Mouse (Mus musculus): ENCODE results near the gene Wfdc9. TPM values are rescaled to one million over a fixed set of nuclear protein-coding genes. Genes with fewer than 3 reads are reported as not detected.
"Not testable (repeated sequence)": the region's sequence is repeated elsewhere in the genome, so short reads cannot be mapped to it uniquely, and the experiment has no call there.

Gene Wfdc9
- polyA plus RNA-seq, 1 experiment from 2014 or later, result not detected

DNA sequence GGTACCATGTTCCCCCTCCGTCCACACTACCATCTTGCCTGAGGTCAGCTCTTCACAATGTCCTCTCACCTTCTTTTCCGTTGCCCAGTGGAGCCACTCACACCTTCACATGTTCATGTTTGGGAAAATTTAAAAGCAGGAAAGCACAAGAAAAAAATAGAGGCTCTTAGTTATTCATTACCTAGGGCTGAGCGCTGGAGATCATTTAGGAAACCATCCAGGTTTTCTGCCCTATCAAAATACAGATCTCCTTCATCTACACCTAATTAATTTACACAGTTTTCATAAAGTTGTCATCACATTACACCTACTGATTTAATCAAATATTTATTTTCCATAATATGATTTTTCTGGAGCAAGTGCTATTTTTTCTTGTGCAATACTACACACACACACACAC, 17.7 kb downstream of the Wfdc9 start, which contains the start of gene Wfdc16:
Gene Wfdc16 (minus strand): TSS at position 101 of the 400 bp plus-strand sequence.
- WGBS, result 79% methylated on average over 3 of the region's 3 CpGs
- no peak within 1 kb of the TSS for H3K4me2 ChIP-seq (replicated peaks; ENCODE audit: low read depth, low read length)
- H3K9ac ChIP-seq (replicated peaks; ENCODE audit: low read length), result no peak within 1 kb of the TSS
- 0 out of 2 replicates have a peak, but pooled peaks cover 7% of the 10 kb centered on the region for H3K4me1 ChIP-seq (ENCODE audit: insufficient read depth, low read length)
- no peaks in the 10 kb centered on the region for H3K27me3 ChIP-seq (ENCODE audit: insufficient read depth, low read length)
- H3K9me3 ChIP-seq (ENCODE audit: low read length), result peaks cover 4% of the 10 kb centered on the region; the same call in 1 of the 2 replicates
- no peaks in the 10 kb centered on the region for H3K36me3 ChIP-seq (ENCODE audit: insufficient read depth, low read length)
- no peak for ATAC-seq (ENCODE audit: low FRiP score, low TSS enrichment)
- no peak within 1 kb of the TSS for H3K4me3 ChIP-seq (ENCODE audit: low read length)
- H3K27ac ChIP-seq (ENCODE audit: low read length), result no peak within 1 kb of the TSS

GRCm38 (mm10) chr2:164635266-164635665, 21.1 kb downstream of the Wfdc9 start:
- Histone ChIP-seq H3K9ac (replicated peaks; ENCODE audit: low read length) (no peak overlapping the region), H3K4me2 (replicated peaks; ENCODE audit: low read depth, low read length) (no peak overlapping the region), H3K36me3 (ENCODE audit: insufficient read depth, low read length) (no peaks in the 10 kb centered on the region), H3K9me3 (ENCODE audit: low read length) (peaks cover 4% of the 10 kb centered on the region; the same call in 1 of the 2 replicates), H3K27me3 (ENCODE audit: insufficient read depth, low read length) (no peaks in the 10 kb centered on the region), H3K4me1 (ENCODE audit: insufficient read depth, low read length) (0 out of 2 replicates have a peak, but pooled peaks cover 4% of the 10 kb centered on the region), H3K4me3 (ENCODE audit: low read length) (no peak overlapping the region), H3K27ac (ENCODE audit: low read length) (no peak overlapping the region)
- 76% methylated on average over 9 of the region's 9 CpGs for WGBS
- no peak for ATAC-seq (ENCODE audit: low FRiP score, low TSS enrichment)

DNA sequence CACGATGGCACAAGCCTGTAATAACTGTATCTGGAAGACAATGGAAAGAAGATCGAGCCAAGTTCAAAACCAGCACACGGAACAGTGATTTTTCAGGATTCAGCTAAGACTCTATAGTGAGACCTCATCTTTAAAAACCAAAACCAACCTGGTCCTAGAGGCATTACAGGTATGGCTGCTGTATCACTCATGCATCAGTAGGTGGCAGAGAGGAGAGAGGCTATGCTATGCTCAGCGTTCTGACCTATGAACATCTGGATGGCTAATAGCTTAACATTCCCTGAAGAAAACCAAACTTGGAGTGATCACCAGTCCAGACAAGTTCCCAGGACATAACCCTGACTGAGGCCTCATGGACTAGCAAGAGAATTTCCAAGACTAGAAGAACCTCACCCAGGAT, 34.6 kb downstream of the Wfdc9 start:
- H3K9ac ChIP-seq (replicated peaks; ENCODE audit: low read length), result no peak overlapping the region
- WGBS, result 91% methylated on average over 4 of the region's 4 CpGs
- H3K4me2 ChIP-seq (replicated peaks; ENCODE audit: low read depth, low read length), result no peak overlapping the region
- no peaks in the 10 kb centered on the region for H3K4me1 ChIP-seq (ENCODE audit: insufficient read depth, low read length)
- H3K27me3 ChIP-seq (ENCODE audit: insufficient read depth, low read length), result no peaks in the 10 kb centered on the region
- no peak overlapping the region for H3K27ac ChIP-seq (ENCODE audit: low read length)
- no peaks in the 10 kb centered on the region for H3K36me3 ChIP-seq (ENCODE audit: insufficient read depth, low read length)
- no peak overlapping the region for H3K4me3 ChIP-seq (ENCODE audit: low read length)
- no peak for ATAC-seq (ENCODE audit: low FRiP score, low TSS enrichment)
- H3K9me3 ChIP-seq (ENCODE audit: low read length), result no peaks in the 10 kb centered on the region

DNA sequence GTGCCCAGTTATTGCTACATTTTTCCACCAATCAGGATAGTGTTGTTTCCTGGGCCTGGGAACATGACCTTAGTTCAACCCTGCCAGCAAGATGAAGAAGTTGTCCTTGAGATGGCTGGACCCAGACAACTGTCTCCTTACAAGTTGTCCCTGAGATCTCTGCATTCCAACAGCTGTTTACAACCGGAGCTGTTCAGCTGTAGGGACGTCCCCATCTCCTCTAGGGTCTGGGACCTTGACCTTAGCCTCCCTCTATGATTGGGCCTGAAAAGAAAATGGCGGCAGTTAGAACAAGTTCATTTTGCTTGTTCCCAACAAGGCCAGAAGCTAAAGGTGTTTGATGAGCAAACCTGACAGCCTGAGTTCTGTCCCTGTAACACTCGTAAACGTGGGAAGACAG, 37.3 kb downstream of the Wfdc9 start:
- no peak for ATAC-seq (ENCODE audit: low FRiP score, low TSS enrichment)
- Histone ChIP-seq H3K4me3 (ENCODE audit: low read length) (no peak overlapping the region), H3K27me3 (ENCODE audit: insufficient read depth, low read length) (no peaks in the 10 kb centered on the region), H3K27ac (ENCODE audit: low read length) (no peak overlapping the region), H3K36me3 (ENCODE audit: insufficient read depth, low read length) (no peaks in the 10 kb centered on the region), H3K9ac (replicated peaks; ENCODE audit: low read length) (no peak overlapping the region), H3K4me1 (ENCODE audit: insufficient read depth, low read length) (no peaks in the 10 kb centered on the region), H3K4me2 (replicated peaks; ENCODE audit: low read depth, low read length) (no peak overlapping the region), H3K9me3 (ENCODE audit: low read length) (no peaks in the 10 kb centered on the region)
- WGBS, result 75% methylated on average over 5 of the region's 5 CpGs

DNA sequence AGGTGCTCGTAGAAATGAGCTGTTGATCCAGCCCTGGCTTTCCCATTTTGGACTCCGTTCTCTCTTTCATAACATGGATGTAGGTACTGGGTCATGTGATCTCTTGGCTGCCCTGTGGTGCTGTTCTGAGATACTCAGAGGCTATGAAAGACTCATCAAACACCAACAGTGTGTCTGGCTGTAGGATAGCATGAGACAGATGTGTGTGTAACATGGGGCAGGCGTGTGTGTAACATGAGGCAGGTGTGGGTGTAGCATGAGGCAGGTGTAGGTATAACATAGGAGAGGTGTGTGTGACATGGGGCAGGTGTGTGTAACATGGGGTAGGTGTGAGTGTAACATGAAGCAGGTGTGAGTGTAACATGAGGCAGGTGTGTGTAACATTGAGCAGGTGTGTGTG, 41.0 kb downstream of the Wfdc9 start:
- Histone ChIP-seq H3K9ac (replicated peaks; ENCODE audit: low read length) (no peak overlapping the region), H3K9me3 (ENCODE audit: low read length) (no peaks in the 10 kb centered on the region), H3K36me3 (ENCODE audit: insufficient read depth, low read length) (no peaks in the 10 kb centered on the region), H3K4me3 (ENCODE audit: low read length) (no peak overlapping the region), H3K4me2 (replicated peaks; ENCODE audit: low read depth, low read length) (no peak overlapping the region), H3K4me1 (ENCODE audit: insufficient read depth, low read length) (no peaks in the 10 kb centered on the region), H3K27ac (ENCODE audit: low read length) (no peak overlapping the region), H3K27me3 (ENCODE audit: insufficient read depth, low read length) (no peaks in the 10 kb centered on the region)
- 92% methylated on average over 3 of the region's 3 CpGs for WGBS
- ATAC-seq (ENCODE audit: low FRiP score, low TSS enrichment), result no peak

GRCm38 (mm10) chr2:164613471-164613870, 42.9 kb downstream of the Wfdc9 start, which contains the start of the genes Wfdc6b and Wfdc8:
TSS of gene Wfdc6b (plus strand) at chr2:164613522.
TSS of gene Wfdc8 (minus strand) at chr2:164613626.
- H3K27me3 ChIP-seq (ENCODE audit: insufficient read depth, low read length); H3K9me3 ChIP-seq (ENCODE audit: low read length); H3K27ac ChIP-seq (ENCODE audit: low read length); H3K4me3 ChIP-seq (ENCODE audit: low read length); H3K4me1 ChIP-seq (ENCODE audit: insufficient read depth, low read length); H3K36me3 ChIP-seq (ENCODE audit: insufficient read depth, low read length); H3K4me2 ChIP-seq (replicated peaks; ENCODE audit: low read depth, low read length); ATAC-seq (ENCODE audit: low FRiP score, low TSS enrichment); H3K9ac ChIP-seq (replicated peaks; ENCODE audit: low read length): not testable (repeated sequence)
- WGBS, result 41% methylated on average over 8 of the region's 8 CpGs

DNA sequence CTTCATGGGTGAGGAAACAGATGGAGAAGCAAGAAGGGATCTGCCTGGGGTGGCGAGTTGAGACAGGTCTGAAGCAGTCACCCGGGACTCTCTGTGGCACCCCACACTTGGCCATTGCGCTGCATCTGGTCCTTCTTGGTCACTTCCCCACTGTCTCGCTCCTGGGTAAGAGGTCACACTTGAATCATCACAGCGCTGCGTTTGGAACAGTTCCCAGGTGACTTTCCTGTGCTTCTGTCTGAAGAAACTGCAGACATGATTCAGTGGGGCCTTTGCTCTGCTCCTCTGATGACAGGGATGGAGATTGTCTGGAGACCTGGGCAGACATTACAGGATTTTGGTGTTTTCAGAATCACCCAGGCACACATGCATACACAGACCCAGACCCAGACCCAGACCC, 47.6 kb downstream of the Wfdc9 start:
- 44% methylated on average over 6 of the region's 6 CpGs for WGBS
- H3K4me3 ChIP-seq (ENCODE audit: low read length), result no peak overlapping the region
- ATAC-seq (ENCODE audit: low FRiP score, low TSS enrichment), result no peak; the same call in 1 of the 2 replicates
- no peak overlapping the region for H3K4me2 ChIP-seq (replicated peaks; ENCODE audit: low read depth, low read length)
- no peak overlapping the region for H3K27ac ChIP-seq (ENCODE audit: low read length)
- H3K27me3 ChIP-seq (ENCODE audit: insufficient read depth, low read length), result no peaks in the 10 kb centered on the region
- H3K4me1 ChIP-seq (ENCODE audit: insufficient read depth, low read length), result no peaks in the 10 kb centered on the region
- H3K36me3 ChIP-seq (ENCODE audit: insufficient read depth, low read length), result no peaks in the 10 kb centered on the region
- H3K9me3 ChIP-seq (ENCODE audit: low read length), result no peaks in the 10 kb centered on the region
- H3K9ac ChIP-seq (replicated peaks; ENCODE audit: low read length), result no peak overlapping the region

- Histone ChIP-seq H3K4me2 (replicated peaks; ENCODE audit: low read depth, low read length) (no peak overlapping the region), H3K4me1 (ENCODE audit: insufficient read depth, low read length) (no peaks in the 10 kb centered on the region), H3K27ac (ENCODE audit: low read length) (no peak overlapping the region), H3K9me3 (ENCODE audit: low read length) (no peaks in the 10 kb centered on the region), H3K36me3 (ENCODE audit: insufficient read depth, low read length) (no peaks in the 10 kb centered on the region), H3K27me3 (ENCODE audit: insufficient read depth, low read length) (no peaks in the 10 kb centered on the region), H3K9ac (replicated peaks; ENCODE audit: low read length) (no peak overlapping the region), H3K4me3 (ENCODE audit: low read length) (no peak overlapping the region)
- 90% methylated on average over 8 of the region's 8 CpGs for WGBS
- ATAC-seq (ENCODE audit: low FRiP score, low TSS enrichment), result no peak
Observed at GRCm38 (mm10) chr2:164604411-164604810, 52.0 kb downstream of the Wfdc9 start.

- no peaks in the 10 kb centered on the region for H3K27me3 ChIP-seq (ENCODE audit: insufficient read depth, low read length)
- H3K9ac ChIP-seq (replicated peaks; ENCODE audit: low read length), result no peak overlapping the region
- ATAC-seq (ENCODE audit: low FRiP score, low TSS enrichment), result no peak
- H3K36me3 ChIP-seq (ENCODE audit: insufficient read depth, low read length), result no peaks in the 10 kb centered on the region
- no peak overlapping the region for H3K27ac ChIP-seq (ENCODE audit: low read length)
- H3K9me3 ChIP-seq (ENCODE audit: low read length), result no peaks in the 10 kb centered on the region
- no peak overlapping the region for H3K4me2 ChIP-seq (replicated peaks; ENCODE audit: low read depth, low read length)
- H3K4me1 ChIP-seq (ENCODE audit: insufficient read depth, low read length), result no peaks in the 10 kb centered on the region
- no peak overlapping the region for H3K4me3 ChIP-seq (ENCODE audit: low read length)
- 85% methylated on average over 3 of the region's 3 CpGs for WGBS
Observed at GRCm38 (mm10) chr2:164603482-164603881, 52.9 kb downstream of the Wfdc9 start.

GRCm38 (mm10) chr2:164600179-164600578, 56.2 kb downstream of the Wfdc9 start:
- H3K4me2 ChIP-seq (replicated peaks; ENCODE audit: low read depth, low read length), result no peak overlapping the region
- no peak for ATAC-seq (ENCODE audit: low FRiP score, low TSS enrichment)
- H3K9me3 ChIP-seq (ENCODE audit: low read length), result no peaks in the 10 kb centered on the region
- no peaks in the 10 kb centered on the region for H3K27me3 ChIP-seq (ENCODE audit: insufficient read depth, low read length)
- no peaks in the 10 kb centered on the region for H3K36me3 ChIP-seq (ENCODE audit: insufficient read depth, low read length)
- no peak overlapping the region for H3K4me3 ChIP-seq (ENCODE audit: low read length)
- H3K4me1 ChIP-seq (ENCODE audit: insufficient read depth, low read length), result no peaks in the 10 kb centered on the region
- H3K9ac ChIP-seq (replicated peaks; ENCODE audit: low read length), result no peak overlapping the region
- no peak overlapping the region for H3K27ac ChIP-seq (ENCODE audit: low read length)
- WGBS, result 73% methylated on average over 3 of the region's 3 CpGs

All from kidney, embryonic 16.5 days (tissue).